Mouse (Mus musculus) forebrain, embryonic 16.5 days (tissue): Measurements from ENCODE around the gene Gm20388. TPM values are rescaled to one million over a fixed set of nuclear protein-coding genes. Genes with fewer than 3 reads are reported as not detected.

Experiments
- ATAC-seq: fragments of 200-750 bp; cut with Nextera tagmentation; 2 replicates; pipeline ENCODE4 v1.8.0; 2017; ENCODE audit warnings: mild to moderate bottlenecking, moderate library complexity
- H3K27ac ChIP-seq: fragments of 300-500 bp; sonication (generic); 2 replicates; pipeline ENCODE4 v1.5.1; 2014; ENCODE audit warnings: low read length, control low read depth
- H3K27me3 ChIP-seq: fragments of 300-500 bp; sonication (generic); replicated peaks from 2 replicates; pipeline ENCODE4 v1.6.1; 2014; ENCODE audit warnings: low read length; ENCODE audit not compliant: control insufficient read depth, insufficient read depth
- H3K36me3 ChIP-seq: fragments of 300-500 bp; sonication (generic); 2 replicates; pipeline ENCODE4 v1.6.1; 2014; ENCODE audit not compliant: control insufficient read depth, insufficient read depth
- H3K4me1 ChIP-seq: fragments of 300-500 bp; sonication (generic); replicated peaks from 2 replicates; pipeline ENCODE4 v1.6.1; 2014; ENCODE audit warnings: low read length; ENCODE audit not compliant: control insufficient read depth, insufficient read depth
- H3K4me2 ChIP-seq: fragments of 300-500 bp; sonication (generic); 2 replicates; pipeline ENCODE4 v1.6.1; 2014; ENCODE audit warnings: mild to moderate bottlenecking, low read length, control low read depth
- H3K4me3 ChIP-seq: fragments of 300-500 bp; sonication (generic); replicated peaks from 2 replicates; pipeline ENCODE4 v1.5.1; 2014; ENCODE audit warnings: mild to moderate bottlenecking, low read length, control low read depth
- H3K9ac ChIP-seq: fragments of 300-500 bp; sonication (generic); replicated peaks from 2 replicates; pipeline ENCODE4 v1.6.1; 2014; ENCODE audit warnings: low read depth, low read length, control low read depth
- H3K9me3 ChIP-seq: fragments of 300-500 bp; sonication (generic); 2 replicates; pipeline ENCODE4 v1.6.1; 2016; ENCODE audit warnings: low read length; ENCODE audit not compliant: control insufficient read depth
- WGBS: fragments of 180-500 bp; shearing (Covaris S2); extraction: QIAGEN DNeasy Blood & Tissue Kit; methylation state at CpG from one replicate; pipeline ENCODE4 v1.1.7; 2014; 5-methylcytosine and 5-hydroxymethylcytosine counted together
- polyA plus RNA-seq: library from polyadenylated mRNA; unstranded; fragments of >200 nt; fragmentation: Nextera tagmentation; extraction: Ambion mirVana; gene quantifications from 2 replicates; pipeline ENCODE4 v1.2.1, GENCODE M21; 2015

The Gm20388 gene
- polyA plus RNA-seq, 1 experiment from 2014 or later: 4.7 TPM

- H3K9me3 ChIP-seq: no peaks in the 10 kb centered on the region; the same call in 1 of the 2 replicates
- no peak for ATAC-seq
- H3K27ac ChIP-seq: no peak overlapping the region
- H3K36me3 ChIP-seq: no peaks in the 10 kb centered on the region
- H3K27me3 ChIP-seq: no peaks in the 10 kb centered on the region
- H3K4me2 ChIP-seq: no peak overlapping the region
- H3K9ac ChIP-seq: no peak overlapping the region
- peaks cover 26% of the 10 kb centered on the region for H3K4me1 ChIP-seq
- no peak overlapping the region for H3K4me3 ChIP-seq
- WGBS: 82% methylated on average over 9 of the region's 9 CpGs
Observed at GRCm38 (mm10) chr8:123136287-123136686, 3225.6 kb downstream of the Gm20388 start.

GRCm38 (mm10) chr8:123137645-123138077, 3227.0 kb downstream of the Gm20388 start:
- no peaks in the 10 kb centered on the region; the same call in 1 of the 2 replicates for H3K9me3 ChIP-seq
- H3K36me3 ChIP-seq: no peaks in the 10 kb centered on the region
- H3K4me2 ChIP-seq: no peak overlapping the region
- no peak overlapping the region for H3K4me3 ChIP-seq
- H3K9ac ChIP-seq: peak overlapping the region; percentile 35
- H3K27ac ChIP-seq: peak overlapping the region; percentile 68
- no peaks in the 10 kb centered on the region for H3K27me3 ChIP-seq
- 4% methylated on average over 2 of the region's 2 CpGs for WGBS
- H3K4me1 ChIP-seq: peaks cover 33% of the 10 kb centered on the region
- ATAC-seq: peak; percentile 83

DNA sequence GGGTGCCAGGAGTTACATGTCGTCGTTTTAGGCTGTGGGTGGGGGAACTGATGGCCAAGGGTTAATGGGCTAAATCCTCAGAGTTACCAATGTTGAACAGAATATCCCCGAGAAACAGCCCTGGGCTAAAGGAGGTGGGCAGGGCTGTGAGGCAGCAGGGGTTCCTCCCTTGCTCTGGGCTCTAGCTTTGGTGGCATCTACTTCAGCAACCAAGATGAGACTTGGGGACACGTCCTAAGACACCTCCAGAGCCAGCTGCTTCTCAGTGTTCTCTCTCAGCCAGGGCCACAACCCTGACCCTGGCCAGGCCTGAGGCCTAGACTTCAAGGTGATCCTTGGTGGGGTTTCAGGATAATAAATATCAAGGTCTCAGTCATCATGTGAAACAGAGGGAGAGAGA, 3228.1 kb downstream of the Gm20388 start:
- Histone ChIP-seq H3K9ac (no peak overlapping the region), H3K4me3 (no peak overlapping the region), H3K27ac (no peak overlapping the region), H3K36me3 (no peaks in the 10 kb centered on the region), H3K27me3 (no peaks in the 10 kb centered on the region), H3K9me3 (no peaks in the 10 kb centered on the region), H3K4me2 (no peak overlapping the region), H3K4me1 (peaks cover 33% of the 10 kb centered on the region)
- WGBS: 59% methylated on average over 4 of the region's 4 CpGs
- ATAC-seq: no peak

- 55% methylated on average over 14 of the region's 14 CpGs for WGBS
- ATAC-seq: peak; percentile 51
Observed at GRCm38 (mm10) chr8:123141741-123142462, 3231.3 kb downstream of the Gm20388 start.

GRCm38 (mm10) chr8:123145279-123145678, 3234.6 kb downstream of the Gm20388 start:
- no peak for ATAC-seq
- Histone ChIP-seq H3K9ac (no peak overlapping the region), H3K27ac (no peak overlapping the region), H3K27me3 (no peaks in the 10 kb centered on the region), H3K4me3 (no peak overlapping the region), H3K36me3 (no peaks in the 10 kb centered on the region), H3K4me2 (no peak overlapping the region), H3K4me1 (peaks cover 9% of the 10 kb centered on the region), H3K9me3 (no peaks in the 10 kb centered on the region)
- 56% methylated on average over 6 of the region's 6 CpGs for WGBS

More at GRCm38 (mm10) chr8:123141741-123142462, 3231.3 kb downstream of the Gm20388 start:
- peak overlapping the region; percentile 33; the same call in 1 of the 2 replicates for H3K27ac ChIP-seq
- peaks cover 18% of the 10 kb centered on the region for H3K4me1 ChIP-seq
- H3K9me3 ChIP-seq: no peaks in the 10 kb centered on the region
- H3K9ac ChIP-seq: no peak overlapping the region
- no peak overlapping the region for H3K4me2 ChIP-seq
- no peaks in the 10 kb centered on the region for H3K27me3 ChIP-seq
- no peak overlapping the region for H3K4me3 ChIP-seq
- no peaks in the 10 kb centered on the region for H3K36me3 ChIP-seq

DNA sequence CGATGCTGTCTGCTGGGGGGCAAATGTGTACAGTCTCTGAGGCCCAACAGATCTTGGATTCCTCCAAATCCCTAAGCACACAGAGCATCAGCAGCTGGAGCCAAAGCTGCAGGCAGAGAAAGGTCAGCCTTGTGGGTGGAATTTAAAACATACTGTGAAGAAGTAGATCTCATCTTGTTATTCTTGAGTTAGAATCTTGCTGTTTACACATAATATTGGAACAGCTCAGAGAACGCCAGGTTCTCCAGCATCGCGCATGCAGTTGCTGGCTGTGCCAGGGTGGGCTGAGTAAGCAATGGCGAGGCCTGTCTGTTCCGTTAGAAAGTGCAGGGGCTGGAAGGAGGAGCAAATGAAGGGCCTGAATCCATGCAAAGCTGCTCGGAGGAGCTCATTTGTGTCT, 3235.7 kb downstream of the Gm20388 start:
- 58% methylated on average over 7 of the region's 7 CpGs for WGBS
- H3K4me1 ChIP-seq: peaks cover 9% of the 10 kb centered on the region
- no peak overlapping the region for H3K4me3 ChIP-seq
- H3K27ac ChIP-seq: no peak overlapping the region
- H3K27me3 ChIP-seq: no peaks in the 10 kb centered on the region
- no peaks in the 10 kb centered on the region for H3K36me3 ChIP-seq
- H3K4me2 ChIP-seq: no peak overlapping the region
- H3K9ac ChIP-seq: no peak overlapping the region
- ATAC-seq: no peak
- H3K9me3 ChIP-seq: no peaks in the 10 kb centered on the region

DNA sequence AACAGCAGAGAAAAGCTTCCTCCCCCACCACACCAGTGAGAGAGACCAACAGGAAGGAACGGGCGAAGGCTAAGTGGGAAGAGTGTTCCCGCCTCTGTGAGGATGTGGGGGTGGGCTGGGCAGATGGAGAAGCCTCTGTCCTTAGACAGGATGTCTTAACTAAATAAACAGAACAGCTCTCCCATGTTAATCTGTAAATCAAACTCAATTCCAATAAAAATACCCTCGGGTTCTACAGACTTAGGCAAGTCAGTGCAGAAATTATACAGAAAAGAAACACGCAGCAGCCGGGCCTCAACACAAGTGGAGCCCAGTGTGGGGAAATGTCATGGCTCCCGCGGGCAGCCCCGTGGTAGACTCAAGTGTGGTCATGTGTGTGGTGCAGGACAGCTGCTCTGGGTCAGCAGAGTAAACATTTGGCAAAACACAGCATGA, 3240.1 kb downstream of the Gm20388 start:
- Histone ChIP-seq H3K27ac (no peak overlapping the region), H3K36me3 (no peaks in the 10 kb centered on the region), H3K4me3 (no peak overlapping the region), H3K4me2 (no peak overlapping the region), H3K9me3 (no peaks in the 10 kb centered on the region), H3K4me1 (0 out of 2 replicates have a peak, but pooled peaks cover 2% of the 10 kb centered on the region), H3K27me3 (no peaks in the 10 kb centered on the region), H3K9ac (no peak overlapping the region)
- WGBS: 65% methylated on average over 9 of the region's 9 CpGs
- ATAC-seq: no peak

- no peak overlapping the region for H3K4me3 ChIP-seq
- H3K9ac ChIP-seq: no peak overlapping the region
- no peaks in the 10 kb centered on the region for H3K4me1 ChIP-seq
- no peaks in the 10 kb centered on the region for H3K27me3 ChIP-seq
- no peak for ATAC-seq
- no peak overlapping the region for H3K27ac ChIP-seq
- no peak overlapping the region for H3K4me2 ChIP-seq
- 79% methylated on average over 5 of the region's 5 CpGs for WGBS
- no peaks in the 10 kb centered on the region for H3K9me3 ChIP-seq
- H3K36me3 ChIP-seq: no peaks in the 10 kb centered on the region
Observed at GRCm38 (mm10) chr8:123155177-123155576, 3244.5 kb downstream of the Gm20388 start.

DNA sequence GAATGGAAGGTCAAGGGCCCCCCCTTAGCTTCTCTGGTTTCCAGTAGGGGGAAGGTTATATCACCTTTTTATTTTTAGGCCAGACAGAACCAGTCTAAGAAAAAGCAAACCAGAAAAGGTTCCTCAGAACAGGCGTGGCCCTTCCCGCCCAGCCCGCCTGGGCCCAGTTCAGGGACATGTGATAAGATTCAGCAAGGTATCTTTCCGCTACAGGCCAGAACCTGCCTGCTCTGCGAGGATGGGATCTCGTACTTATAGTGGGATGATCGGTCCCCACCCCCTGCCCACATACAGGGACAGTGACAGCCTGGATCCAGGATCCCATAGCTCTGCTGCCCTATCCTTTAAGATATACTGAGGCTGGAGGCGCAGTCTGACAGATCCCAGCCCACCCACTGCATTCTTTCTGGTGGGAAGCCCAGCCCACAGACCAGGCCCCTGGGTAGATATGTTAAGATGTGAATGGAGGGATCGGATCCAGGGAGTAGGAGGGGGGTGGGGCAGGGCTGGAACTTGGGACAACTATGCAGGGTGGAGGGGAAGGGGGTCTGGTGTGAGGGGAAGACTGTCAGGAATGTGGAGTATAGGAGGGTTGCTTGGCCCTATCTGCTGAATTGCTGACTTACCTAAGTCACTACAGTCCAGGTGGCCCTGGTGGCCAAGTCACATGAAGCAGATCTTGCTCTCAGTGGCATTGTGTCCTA, 3245.6 kb downstream of the Gm20388 start:
- Histone ChIP-seq H3K9me3 (no peaks in the 10 kb centered on the region), H3K4me1 (no peaks in the 10 kb centered on the region), H3K27ac (no peak overlapping the region), H3K36me3 (no peaks in the 10 kb centered on the region), H3K27me3 (no peaks in the 10 kb centered on the region), H3K4me2 (no peak overlapping the region), H3K4me3 (no peak overlapping the region), H3K9ac (no peak overlapping the region)
- 85% methylated on average over 9 of the region's 9 CpGs for WGBS
- ATAC-seq: no peak
